Mouse (Mus musculus) heart, adult 2 months (tissue): ENCODE data around the gene Vgf.

Experiments used
- CTCF ChIP-seq: fragments of 200-600 bp; IDR thresholded peaks from 2 replicates; pipeline ENCODE4 v1.8.1; 2022; ENCODE audit warnings: antibody characterized with exemption, mild to moderate bottlenecking, moderate library complexity
- POLR2A ChIP-seq: fragments of 200-500 bp; IDR thresholded peaks from 2 replicates; pipeline ENCODE4 v1.6.1; 2011; ENCODE audit warnings: mild to moderate bottlenecking, low read depth, low read length, control low read depth; ENCODE audit not compliant: insufficient read depth

- no peak for TF ChIP-seq POLR2A
- TF ChIP-seq CTCF = no peak
Observed at GRCm38 (mm10) chr5:137028561-137029272, 2.5 kb downstream of the Vgf start.
